Comparison of ENCODE assay signal across 21 mouse cellular contexts in the genomic region with DNA sequence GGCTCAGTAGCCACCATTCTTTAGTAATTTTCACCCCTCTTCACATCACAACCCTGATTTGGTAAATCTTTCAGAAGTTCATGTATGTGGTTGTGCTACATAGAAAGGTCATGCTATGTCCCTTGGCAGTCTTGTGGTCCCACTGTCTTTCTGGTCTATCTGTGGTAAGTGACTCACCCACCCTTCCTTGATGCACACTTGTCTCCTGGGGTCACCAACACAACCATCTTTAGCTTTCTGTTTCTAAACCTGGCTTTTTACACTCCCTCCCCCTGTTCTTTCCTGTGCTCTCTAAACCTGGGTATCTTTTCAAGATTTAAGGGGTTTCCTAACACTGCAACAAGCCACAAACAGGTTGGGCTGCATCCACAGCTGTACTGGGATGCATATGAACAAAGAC.
DNase-seq lines count a peak whose midpoint lies in the region; TF ChIP-seq lines count a peak whose summit lies in the region.
"Had no signal": no experiment of that assay in that cellular context is flagged by ENCODE, and none has a peak within 500 bp of the region (broad histone marks: within the 10 kb centered on the region; RNA-seq: fewer than 3 reads in every experiment).

No protein-coding gene starts in this region.

- TF ChIP-seq CTCF in gastrocnemius, adult 2 months (IDR thresholded peaks at IDR 0.05): no peak
- TF ChIP-seq CTCF in CH12.LX (conservative IDR thresholded peaks at IDR 0.05 in 1 of 2, IDR thresholded peaks at IDR 0.05 in 1 of 2; ENCODE audit: low read depth in 2 of 2, low read length in 2 of 2): no peak
- no peak for TF ChIP-seq CTCF in embryonic fibroblast, embryonic 13.5 days (IDR thresholded peaks at IDR 0.05; ENCODE audit: borderline replicate concordance, insufficient read depth, low read length)

- peaks cover 31 to 82% of the 10 kb centered on the region in 2 experiments for H3K4me1 ChIP-seq in CH12.LX (ENCODE audit: control insufficient read depth in 1 of 2, insufficient read depth in 2 of 2)
- H3K4me1 ChIP-seq in embryonic fibroblast, embryonic 13.5 days (ENCODE audit: control insufficient read depth, insufficient read depth, low read length): peaks cover 16% of the 10 kb centered on the region
- H3K4me1 ChIP-seq: forebrain, embryonic 15.5 days had no signal

- no peaks in the 10 kb centered on the region for H3K36me3 ChIP-seq in CH12.LX (replicated peaks in 1 of 2; ENCODE audit: control insufficient read depth in 1 of 2, insufficient read depth in 1 of 2, low read length in 1 of 2)
- H3K36me3 ChIP-seq: forebrain, embryonic 12.5 days; forebrain, embryonic 15.5 days; hindbrain, embryonic 15.5 days had no signal

- no peak overlapping the region for H3K4me3 ChIP-seq in gastrocnemius, adult 2 months
- no peak overlapping the region for H3K4me3 ChIP-seq in CH12.LX (replicated peaks in 1 of 3; ENCODE audit: low read depth in 2 of 3, low read length in 2 of 3, poor library complexity in 1 of 3)
- H3K4me3 ChIP-seq in embryonic fibroblast, embryonic 13.5 days (ENCODE audit: insufficient read depth, low read length): no peak overlapping the region
- H3K4me3 ChIP-seq: erythroblast, embryonic 14.5 days; forebrain, embryonic 12.5 days; forebrain, embryonic 15.5 days; heart, embryonic 13.5 days; hindbrain, embryonic 15.5 days had no signal

- H3K27ac ChIP-seq in gastrocnemius, adult 2 months: peak overlapping the region; percentile 67
- peak overlapping the region; percentile 96 for H3K27ac ChIP-seq in CH12.LX (ENCODE audit: insufficient read depth, low read depth)
- H3K27ac ChIP-seq in embryonic fibroblast, embryonic 13.5 days (ENCODE audit: insufficient read depth, low read length): 0 out of 2 replicates have a peak overlapping the region, but pooled peaks have one; percentile 19
- H3K27ac ChIP-seq: forebrain, embryonic 12.5 days; forebrain, embryonic 15.5 days; hindbrain, embryonic 15.5 days had no signal

- peak; percentile 59 for TF ChIP-seq EP300 in CH12.LX (IDR thresholded peaks at IDR 0.05; ENCODE audit: low read length)

- H3K27me3 ChIP-seq in CH12.LX (replicated peaks): no peaks in the 10 kb centered on the region
- H3K27me3 ChIP-seq: forebrain, embryonic 12.5 days; forebrain, embryonic 15.5 days; heart, embryonic 13.5 days; hindbrain, embryonic 15.5 days had no signal

- in situ Hi-C loops in CH12.LX (cut with MboI; ENCODE audit: low pct_ligation_motif_present, low pct_unique_long_range_greater_than_20kb, low sequenced_read_pairs): no loop called here

- H3K9ac ChIP-seq in CH12.LX (ENCODE audit: insufficient read depth, low read depth): peak overlapping the region; percentile 37; the same call in 1 of the 2 replicates
- H3K9ac ChIP-seq: forebrain, embryonic 12.5 days; forebrain, embryonic 15.5 days; heart, embryonic 13.5 days; hindbrain, embryonic 15.5 days had no signal

- no peak for DNase-seq in gastrocnemius, adult 2 months
- no peak for DNase-seq in gastrocnemius, postnatal 36 days
- DNase-seq in CH12.LX (ENCODE audit: extremely low read depth): peak; percentile 39
- DNase-seq in testis, postnatal 10 days (ENCODE audit: low spot score): no peak
- DNase-seq in ovary, adult 18-20 months (ENCODE audit: low spot score): no peak
- DNase-seq in thymus, postnatal 4 days: no peak
- DNase-seq: adrenal gland, postnatal 10 days; adrenal gland, postnatal 36 days; cerebellum, adult 18-20 months; cerebellum, adult 9-10 months; cerebellum, postnatal 14 days; gastrocnemius, postnatal 10 days; heart, adult 11 months; heart, postnatal 14 days; heart, postnatal 4 days had no signal

- intact Hi-C loops in gastrocnemius, adult 2 months (cut with DNase I): no loop called here
- intact Hi-C loops in gastrocnemius, postnatal 36 days (cut with DNase I): no loop called here

- no peak for TF ChIP-seq POLR2A in CH12.LX (IDR thresholded peaks at IDR 0.05; ENCODE audit: low read depth, low read length)
- TF ChIP-seq POLR2A in embryonic fibroblast, embryonic 13.5 days (IDR thresholded peaks at IDR 0.05; ENCODE audit: low read depth, low read length): no peak

- no peaks in the 10 kb centered on the region for H3K79me2 ChIP-seq in CH12.LX (replicated peaks; ENCODE audit: control insufficient read depth, extremely low read depth, insufficient read depth, poor library complexity, severe bottlenecking)

- dilution Hi-C loops in CH12.LX (cut with MboI; ENCODE audit: extremely low pct_ligation_motif_present, extremely low pct_unique_long_range_greater_than_20kb, low sequenced_read_pairs): no loop called here

- H3K9me3 ChIP-seq in CH12.LX (replicated peaks; ENCODE audit: low read length): no peaks in the 10 kb centered on the region
- H3K9me3 ChIP-seq: forebrain, embryonic 12.5 days; forebrain, embryonic 15.5 days; heart, embryonic 13.5 days; hindbrain, embryonic 15.5 days had no signal

- TF ChIP-seq RAD21 in CH12.LX (IDR thresholded peaks at IDR 0.05; ENCODE audit: low read depth, low read length): no peak

- H3K4me2 ChIP-seq in CH12.LX (ENCODE audit: insufficient read depth, low read depth, poor library complexity, severe bottlenecking): peak overlapping the region; percentile 92
- H3K4me2 ChIP-seq: forebrain, embryonic 12.5 days; forebrain, embryonic 15.5 days; heart, embryonic 13.5 days; hindbrain, embryonic 15.5 days had no signal

TF ChIP-seq in CH12.LX, 34 proteins besides CTCF, POLR2A, EP300 and RAD21:
- TF ChIP-seq ETS1 (conservative IDR thresholded peaks at IDR 0.05; ENCODE audit: low read depth, low read length) (peak; percentile 65), NRF1 (IDR thresholded peaks at IDR 0.05; ENCODE audit: low read depth, low read length) (no peak), BHLHE40 (IDR thresholded peaks at IDR 0.05; ENCODE audit: low read depth, low read length) (peak; percentile 64; the same call in 1 of the 2 replicates), JUND (conservative IDR thresholded peaks at IDR 0.05; ENCODE audit: low read depth, low read length) (no peak), MEF2A (IDR thresholded peaks at IDR 0.05; ENCODE audit: borderline replicate concordance, low read depth, low read length) (peak; percentile 96), JUN (IDR thresholded peaks at IDR 0.05; ENCODE audit: insufficient read depth, low read depth, low read length) (peak; percentile 55), ZC3H11A (IDR thresholded peaks at IDR 0.05; ENCODE audit: low read depth, low read length) (no peak), RCOR1 (conservative IDR thresholded peaks at IDR 0.05; ENCODE audit: low read depth, low read length) (no peak), IRF4 (IDR thresholded peaks at IDR 0.05; ENCODE audit: low read depth, low read length) (peak; percentile 59), TCF12 (IDR thresholded peaks at IDR 0.05; ENCODE audit: low read depth, low read length) (peak; percentile 45; the same call in 1 of the 2 replicates)

Comparison
In these comparisons a context has a peak if more than half of its experiments do, and no peak if none do; other contexts are left out.
1. H3K27ac ChIP-seq: peak in every context shown above with its lines; median percentile 96 in CH12.LX; 67 in gastrocnemius, adult 2 months; 19 in embryonic fibroblast, embryonic 13.5 days.